Mouse (Mus musculus): ENCODE measurements around the gene Ccdc30. TPM values are rescaled to one million over a fixed set of nuclear protein-coding genes. Genes with fewer than 3 reads are reported as not detected.

Ccdc30 gene
- polyA plus RNA-seq (2012; rRNA removed) = 8.8 and 9.7 TPM in 2 replicates

DNA sequence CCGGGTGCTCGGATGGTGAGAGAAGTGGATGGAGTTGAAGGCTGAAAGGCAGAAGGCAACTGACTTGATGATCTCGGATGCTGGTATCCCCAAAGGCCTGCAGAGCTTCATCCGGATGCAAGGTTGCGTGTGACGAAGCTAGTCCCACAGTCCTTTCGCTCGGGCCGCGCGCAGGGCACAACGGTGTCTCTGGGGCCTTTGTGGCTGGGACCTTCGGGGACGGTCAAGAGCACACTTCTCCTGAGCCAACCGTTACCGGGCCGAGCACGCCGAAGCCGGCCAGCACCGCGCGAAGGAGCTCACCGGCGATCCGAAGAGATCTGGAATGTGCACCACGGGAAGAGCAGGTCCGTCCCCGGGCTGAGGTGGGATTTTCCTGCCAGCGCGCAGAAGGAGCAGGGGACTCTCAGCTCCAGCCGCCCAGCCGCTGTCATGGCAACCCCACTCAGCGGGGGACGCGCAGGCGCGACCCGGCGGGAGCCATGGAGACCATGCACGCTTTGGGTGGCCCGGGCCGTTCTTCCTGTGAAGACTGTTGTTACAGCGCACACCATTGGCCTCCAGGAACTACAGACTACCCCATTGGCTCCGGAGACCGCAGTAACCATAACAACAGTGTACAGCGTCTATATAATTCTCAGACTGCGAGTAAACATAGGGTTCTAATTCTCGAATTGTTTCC, at the start of gene Ccdc30:
Gene Ccdc30 (minus strand): TSS at position 450 of the 682 bp plus-strand sequence.
- no peak within 1 kb of the TSS for H3K27ac ChIP-seq (ENCODE audit: insufficient read depth, low read length)
- H3K27me3 ChIP-seq (ENCODE audit: control insufficient read depth, insufficient read depth, low read length) = no peaks in the 10 kb centered on the region
- under 1% methylated on average over 49 of the region's 49 CpGs for WGBS
- no peaks in the 10 kb centered on the region for H3K4me1 ChIP-seq (ENCODE audit: control insufficient read depth, insufficient read depth, low read length)
- peak; percentile 91 to 92 for DNase-seq
- peak within 1 kb of the TSS; percentile 91 for H3K4me3 ChIP-seq (replicated peaks; ENCODE audit: insufficient read depth, low read depth, low read length)
- 0 out of 2 replicates have a peak, but pooled peaks have one; percentile 18 for TF ChIP-seq POLR2A (IDR thresholded peaks at IDR 0.05; ENCODE audit: borderline replicate concordance, insufficient read depth, low read length)
- no peak for TF ChIP-seq CTCF (IDR thresholded peaks at IDR 0.05; ENCODE audit: borderline replicate concordance, insufficient read depth, low read depth, low read length)

DNA sequence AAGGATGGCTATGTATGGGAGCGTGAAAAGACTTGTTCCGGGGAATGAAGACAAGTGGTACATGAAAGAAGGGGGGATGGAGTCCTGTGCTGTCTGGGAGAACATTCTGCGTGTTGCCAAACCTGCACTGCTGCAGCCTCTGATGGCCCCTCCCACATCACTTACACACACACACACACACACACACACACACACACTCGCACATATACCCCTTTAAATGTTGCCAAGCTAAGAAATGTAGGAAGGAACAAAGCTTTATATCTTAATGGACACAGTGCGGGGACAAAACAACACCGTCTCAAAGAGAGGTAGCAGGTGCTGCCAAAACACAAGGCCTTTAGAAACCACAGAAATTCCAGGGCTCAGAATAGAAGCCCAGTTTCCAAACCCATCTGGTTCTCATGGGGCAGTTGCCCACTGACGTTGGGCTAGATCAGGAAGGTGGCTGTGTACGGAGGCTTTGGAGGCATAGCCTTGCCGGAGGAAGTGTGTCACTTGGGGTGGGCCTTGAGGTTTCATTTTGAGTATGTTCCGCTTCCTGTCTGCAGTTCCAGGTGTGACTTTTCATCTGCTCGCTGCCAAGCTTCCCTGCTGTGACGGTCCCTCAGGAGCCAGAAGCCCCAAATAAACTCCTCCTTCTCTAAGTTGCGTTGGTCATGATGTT, 48.6 kb upstream of the Ccdc30 start:
- no peak overlapping the region for H3K27ac ChIP-seq (ENCODE audit: insufficient read depth, low read length)
- no peak for TF ChIP-seq CTCF (IDR thresholded peaks at IDR 0.05; ENCODE audit: borderline replicate concordance, insufficient read depth, low read depth, low read length)
- no peak for TF ChIP-seq POLR2A (IDR thresholded peaks at IDR 0.05; ENCODE audit: borderline replicate concordance, insufficient read depth, low read length)
- peaks cover 34% of the 10 kb centered on the region for H3K4me1 ChIP-seq (ENCODE audit: control insufficient read depth, insufficient read depth, low read length)
- no peaks in the 10 kb centered on the region for H3K27me3 ChIP-seq (ENCODE audit: control insufficient read depth, insufficient read depth, low read length)
- 75% methylated on average over 13 of the region's 13 CpGs for WGBS
- no peak for DNase-seq
- no peak overlapping the region for H3K4me3 ChIP-seq (replicated peaks; ENCODE audit: insufficient read depth, low read depth, low read length)

- WGBS = 29% methylated on average over 11 of the region's 11 CpGs
- DNase-seq = peak; percentile 73 to 84
- Histone ChIP-seq H3K4me3 (replicated peaks; ENCODE audit: insufficient read depth, low read depth, low read length) (no peak overlapping the region), H3K27ac (ENCODE audit: insufficient read depth, low read length) (peak overlapping the region; percentile 38; the same call in 1 of the 2 replicates), H3K27me3 (ENCODE audit: control insufficient read depth, insufficient read depth, low read length) (no peaks in the 10 kb centered on the region), H3K4me1 (ENCODE audit: control insufficient read depth, insufficient read depth, low read length) (peaks cover 30% of the 10 kb centered on the region)
- TF ChIP-seq CTCF (IDR thresholded peaks at IDR 0.05; ENCODE audit: borderline replicate concordance, insufficient read depth, low read depth, low read length) = no peak
- no peak for TF ChIP-seq POLR2A (IDR thresholded peaks at IDR 0.05; ENCODE audit: borderline replicate concordance, insufficient read depth, low read length)
Measured at GRCm38 (mm10) chr4:119462858-119463755, 47.8 kb upstream of the Ccdc30 start.

- peaks cover 26% of the 10 kb centered on the region for H3K4me1 ChIP-seq (ENCODE audit: control insufficient read depth, insufficient read depth, low read length)
- 70% methylated on average over 3 of the region's 3 CpGs for WGBS
- DNase-seq = no peak
- H3K4me3 ChIP-seq (replicated peaks; ENCODE audit: insufficient read depth, low read depth, low read length) = no peak overlapping the region
- no peaks in the 10 kb centered on the region for H3K27me3 ChIP-seq (ENCODE audit: control insufficient read depth, insufficient read depth, low read length)
- TF ChIP-seq CTCF (IDR thresholded peaks at IDR 0.05; ENCODE audit: borderline replicate concordance, insufficient read depth, low read depth, low read length) = no peak
- TF ChIP-seq POLR2A (IDR thresholded peaks at IDR 0.05; ENCODE audit: borderline replicate concordance, insufficient read depth, low read length) = no peak
- H3K27ac ChIP-seq (ENCODE audit: insufficient read depth, low read length) = no peak overlapping the region
Measured at GRCm38 (mm10) chr4:119462457-119462856, 47.1 kb upstream of the Ccdc30 start.

DNA sequence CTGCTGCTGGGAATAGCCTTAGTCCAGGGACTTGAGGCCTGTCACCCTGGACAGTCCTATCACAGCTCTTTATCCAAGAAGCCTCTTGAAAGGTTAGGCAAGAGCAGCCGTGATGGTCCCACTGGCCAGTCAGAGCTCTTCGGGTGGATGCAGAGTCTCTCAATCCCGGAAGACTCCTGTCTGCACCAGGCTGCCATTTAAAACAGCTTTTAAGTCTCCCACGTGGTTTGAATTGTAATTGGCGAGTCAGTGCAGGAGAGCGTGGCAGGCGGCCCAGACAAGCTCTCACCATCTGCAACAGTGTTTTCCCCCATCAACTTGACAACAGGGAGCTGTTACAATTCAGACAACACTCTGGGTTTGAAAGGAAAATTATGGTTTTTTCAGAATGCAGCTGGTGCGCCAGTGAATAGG, 45.4 kb upstream of the Ccdc30 start:
- no peak for TF ChIP-seq POLR2A (IDR thresholded peaks at IDR 0.05; ENCODE audit: borderline replicate concordance, insufficient read depth, low read length)
- no peak for TF ChIP-seq CTCF (IDR thresholded peaks at IDR 0.05; ENCODE audit: borderline replicate concordance, insufficient read depth, low read depth, low read length)
- Histone ChIP-seq H3K4me3 (replicated peaks; ENCODE audit: insufficient read depth, low read depth, low read length) (no peak overlapping the region), H3K27ac (ENCODE audit: insufficient read depth, low read length) (peak overlapping the region; percentile 77), H3K27me3 (ENCODE audit: control insufficient read depth, insufficient read depth, low read length) (no peaks in the 10 kb centered on the region), H3K4me1 (ENCODE audit: control insufficient read depth, insufficient read depth, low read length) (peaks cover 25% of the 10 kb centered on the region)
- WGBS = 2% methylated on average over 8 of the region's 8 CpGs
- peak; percentile 85 to 89 for DNase-seq

GRCm38 (mm10) chr4:119460296-119460695, 45.0 kb upstream of the Ccdc30 start:
- Histone ChIP-seq H3K27ac (ENCODE audit: insufficient read depth, low read length) (peak overlapping the region; percentile 77), H3K4me3 (replicated peaks; ENCODE audit: insufficient read depth, low read depth, low read length) (no peak overlapping the region)
- 22% methylated on average over 5 of the region's 5 CpGs for WGBS

DNA sequence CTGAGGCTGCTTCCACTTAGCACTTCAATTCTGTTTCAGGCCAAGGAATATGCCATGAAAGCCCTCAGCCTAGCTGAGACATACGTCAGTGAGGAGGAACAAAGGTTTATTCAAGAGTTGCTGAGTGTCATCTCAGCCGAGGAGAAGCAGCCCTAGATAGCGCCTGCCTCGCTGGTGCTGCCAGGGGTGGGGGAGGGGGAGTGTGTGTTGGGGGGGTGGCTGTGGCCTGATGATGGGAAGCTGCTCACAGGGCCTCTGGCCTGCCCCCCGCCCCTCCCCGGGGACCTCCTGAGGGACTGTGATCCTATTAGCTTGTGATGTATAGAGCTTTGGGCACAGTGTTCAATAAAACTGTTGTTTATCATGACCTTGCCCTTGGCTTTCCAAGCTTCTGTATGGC, 38.2 kb upstream of the Ccdc30 start:
- H3K4me3 ChIP-seq (replicated peaks; ENCODE audit: insufficient read depth, low read depth, low read length) = no peak overlapping the region
- DNase-seq = no peak
- no peaks in the 10 kb centered on the region for H3K4me1 ChIP-seq (ENCODE audit: control insufficient read depth, insufficient read depth, low read length)
- H3K27me3 ChIP-seq (ENCODE audit: control insufficient read depth, insufficient read depth, low read length) = no peaks in the 10 kb centered on the region; the same call in 1 of the 2 replicates
- TF ChIP-seq CTCF (IDR thresholded peaks at IDR 0.05; ENCODE audit: borderline replicate concordance, insufficient read depth, low read depth, low read length) = no peak
- TF ChIP-seq POLR2A (IDR thresholded peaks at IDR 0.05; ENCODE audit: borderline replicate concordance, insufficient read depth, low read length) = no peak
- H3K27ac ChIP-seq (ENCODE audit: insufficient read depth, low read length) = no peak overlapping the region
- WGBS = 35% methylated on average over 6 of the region's 6 CpGs

More at GRCm38 (mm10) chr4:119460296-119460695, 45.0 kb upstream of the Ccdc30 start:
- no peaks in the 10 kb centered on the region; the same call in 1 of the 2 replicates for H3K27me3 ChIP-seq (ENCODE audit: control insufficient read depth, insufficient read depth, low read length)
- DNase-seq = peak in 1 of 2 experiments; percentile 42
- H3K4me1 ChIP-seq (ENCODE audit: control insufficient read depth, insufficient read depth, low read length) = peaks cover 25% of the 10 kb centered on the region
- TF ChIP-seq CTCF (IDR thresholded peaks at IDR 0.05; ENCODE audit: borderline replicate concordance, insufficient read depth, low read depth, low read length) (peak; percentile 21; the same call in 1 of the 2 replicates), POLR2A (IDR thresholded peaks at IDR 0.05; ENCODE audit: borderline replicate concordance, insufficient read depth, low read length) (no peak)
